Mouse (Mus musculus) lung, adult 2 months (tissue): ENCODE results near the gene Car11.

Experiments used
- CTCF ChIP-seq: fragments of 200-500 bp; IDR thresholded peaks from 2 replicates; pipeline ENCODE4 v1.5.1; 2011; ENCODE audit warnings: mild to moderate bottlenecking, low read length, control low read depth; ENCODE audit not compliant: insufficient read depth
- POLR2A ChIP-seq: fragments of 200-500 bp; IDR thresholded peaks from 2 replicates; pipeline ENCODE4 v1.6.1; 2011; ENCODE audit warnings: low read depth, mild to moderate bottlenecking, control low read depth, low read length, borderline replicate concordance; ENCODE audit errors: extremely low read depth

GRCm38 (mm10) chr7:45713881-45714520, 14.4 kb downstream of the Car11 start:
- no peak for TF ChIP-seq CTCF
- TF ChIP-seq POLR2A, result no peak
